Mouse (Mus musculus) CD4-positive, CD25-positive, alpha-beta regulatory T cell, adult 2 months (primary cell): ENCODE measurements around the gene Olfr1385.
"Not testable (repeated sequence)": the region's sequence is repeated elsewhere in the genome, so short reads cannot be mapped to it uniquely, and the experiment has no call there.

Experiments used
- DNase-seq: peaks from one replicate; pipeline ENCODE4 v3.0.0-alpha.2; 2012; ENCODE audit warnings: low read depth, low spot score

The Olfr1385 gene

GRCm38 (mm10) chr11:49488770-49489169 is at the start of gene Olfr1385:
TSS of gene Olfr1385 (plus strand) at chr11:49489070.
- DNase-seq, result not testable (repeated sequence)

DNA sequence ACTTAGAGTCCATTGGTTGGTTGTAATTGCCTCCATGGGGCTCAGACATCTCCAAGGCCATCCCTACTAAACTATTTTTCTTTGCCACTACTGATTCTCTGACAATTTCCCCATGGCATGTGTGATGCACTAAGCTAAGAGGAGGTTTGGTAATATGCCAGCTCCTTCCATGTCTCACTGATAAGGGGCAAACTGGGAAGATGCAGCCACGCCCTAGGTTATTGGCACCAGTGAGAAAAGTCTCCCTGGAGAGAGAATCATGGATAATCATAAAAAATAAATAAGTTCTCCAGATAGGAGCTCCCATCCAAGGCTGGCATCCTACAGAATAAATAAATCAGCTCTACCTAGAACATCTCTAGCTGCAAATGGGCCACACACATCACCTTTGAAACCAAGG is 33.8 kb upstream of the Olfr1385 start, which contains the start of gene Olfr1387:
Gene Olfr1387, plus strand, starts transcription at position 301 of the 400 bp plus-strand sequence.
- DNase-seq, result no peak

DNA sequence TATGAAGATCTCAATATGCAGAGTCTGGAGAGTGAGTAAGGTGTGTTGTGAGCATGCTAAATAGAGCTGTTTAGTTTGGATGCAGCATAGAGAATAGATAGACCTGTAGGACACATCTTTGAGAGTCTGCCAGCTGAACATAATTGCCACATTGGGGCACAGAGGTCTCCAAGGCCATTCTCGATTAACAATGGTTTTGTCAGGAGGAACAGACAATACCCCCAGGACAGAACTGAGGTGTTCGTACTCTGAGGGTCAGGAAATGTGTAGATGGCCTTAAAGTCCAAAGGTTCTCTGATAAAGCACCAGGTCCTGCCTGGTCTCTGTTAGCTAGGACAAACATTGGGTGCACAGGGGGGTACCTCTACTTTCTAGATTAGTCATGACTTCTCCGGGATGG is 24.1 kb upstream of the Olfr1385 start, which contains the start of gene Olfr1386:
Gene Olfr1386, plus strand, starts transcription at position 301 of the 400 bp plus-strand sequence.
- not testable (repeated sequence) for DNase-seq

DNA sequence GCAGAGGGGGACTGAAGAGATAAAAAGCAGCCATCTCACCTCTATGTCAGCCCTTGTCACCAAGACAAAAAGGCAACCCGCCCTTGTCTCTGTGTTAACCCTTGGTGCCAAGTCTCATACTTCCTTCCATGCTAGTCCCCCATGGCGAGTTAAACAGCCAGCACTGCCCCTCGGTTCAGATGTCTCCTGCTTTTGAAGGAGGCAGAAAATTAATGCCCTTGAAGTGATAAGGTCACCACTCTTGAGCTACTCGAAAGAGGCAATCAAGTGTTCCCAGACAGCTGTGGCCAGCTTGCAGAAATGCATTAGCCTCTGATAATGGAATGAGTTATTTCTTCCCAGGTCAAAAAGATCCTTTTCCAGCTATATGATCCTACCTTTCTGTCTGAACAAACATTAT is 2.9 kb upstream of the Olfr1385 start:
- DNase-seq, result no peak

GRCm38 (mm10) chr11:49518086-49518485 is 29.2 kb downstream of the Olfr1385 start:
- no peak for DNase-seq

DNA sequence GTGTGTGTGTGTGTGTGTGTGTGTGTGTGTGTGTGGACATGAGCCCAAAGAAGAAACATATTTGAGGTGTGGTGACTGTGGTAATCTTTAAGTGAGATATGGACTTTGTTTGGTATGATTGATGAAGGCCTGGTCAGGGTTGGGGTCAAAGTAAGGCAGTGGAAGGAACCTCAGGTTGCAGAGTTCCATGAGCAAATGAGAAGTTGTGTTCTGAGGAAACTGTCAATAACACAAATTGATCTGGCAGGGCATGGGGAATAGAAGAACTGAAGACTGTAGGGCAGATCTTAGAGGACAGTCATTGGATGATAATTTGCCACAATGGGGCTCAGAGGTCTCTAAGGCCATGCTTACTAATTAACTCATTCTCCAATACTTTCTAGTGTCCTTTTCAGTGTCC is 30.5 kb downstream of the Olfr1385 start, which contains the start of gene Olfr1383:
Gene Olfr1383, plus strand, starts transcription at position 301 of the 400 bp plus-strand sequence.
- DNase-seq, result no peak

GRCm38 (mm10) chr11:49527947-49528346 is 39.1 kb downstream of the Olfr1385 start, which contains the start of gene Olfr1382:
TSS of gene Olfr1382 (plus strand) at chr11:49528247.
- DNase-seq, result no peak

- no peak for DNase-seq
Observed at GRCm38 (mm10) chr11:49532761-49533160, 43.9 kb downstream of the Olfr1385 start.

GRCm38 (mm10) chr11:49536631-49537030 is 47.8 kb downstream of the Olfr1385 start:
- not testable (repeated sequence) for DNase-seq

GRCm38 (mm10) chr11:49543149-49543548 is 54.3 kb downstream of the Olfr1385 start, which contains the start of gene Olfr1381:
TSS of gene Olfr1381 (plus strand) at chr11:49543449.
- DNase-seq, result not testable (repeated sequence)
